Mouse (Mus musculus): ENCODE results near the gene Mgst3. TPM values are rescaled to one million over a fixed set of nuclear protein-coding genes. Genes with fewer than 3 reads are reported as not detected.

The Mgst3 gene
- 2.9 to 6.8 TPM (median 5.3 TPM) in 4 replicates for total RNA-seq (2023)

DNA sequence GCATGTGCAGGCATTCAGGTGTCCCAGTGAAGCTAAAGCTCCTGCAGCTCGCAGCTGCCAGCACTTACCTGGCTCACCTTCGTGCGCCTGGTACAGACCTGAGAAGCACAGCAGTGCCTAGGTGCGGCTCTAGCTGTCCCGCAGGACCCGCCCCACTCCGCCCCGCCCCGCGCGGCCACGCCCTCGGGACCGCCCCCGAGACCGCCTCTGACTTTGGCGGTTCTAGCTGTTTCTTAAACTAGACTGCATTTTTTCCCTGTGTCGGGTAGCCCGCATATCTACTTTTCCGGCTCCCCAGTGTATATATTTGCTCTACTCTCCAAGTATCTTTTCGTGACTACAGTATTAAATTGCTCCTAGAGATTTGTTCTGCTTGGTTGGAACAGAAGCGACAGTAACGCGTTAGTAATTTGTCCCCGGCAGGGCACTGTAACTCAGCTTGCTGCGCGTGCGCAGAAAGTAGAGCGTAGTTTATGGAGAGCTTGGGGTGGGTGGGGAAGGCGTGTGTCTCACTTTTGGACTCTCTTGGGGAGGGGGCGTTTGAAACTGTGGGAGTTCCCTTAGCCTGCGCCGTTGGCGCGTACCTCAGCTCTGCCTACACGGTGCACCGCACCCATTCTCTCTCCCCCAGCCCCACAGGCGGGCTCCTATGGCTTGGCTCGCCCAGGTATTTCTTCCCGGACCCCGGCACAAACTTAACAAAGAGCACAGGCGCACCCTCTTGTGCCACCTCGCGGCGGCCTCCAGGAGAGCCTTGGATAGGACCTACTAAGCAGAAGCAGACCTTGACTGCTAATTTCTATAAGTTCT lies at the start of gene Mgst3:
TSS of gene Mgst3 (minus strand) at position 159 of the 810 bp plus-strand sequence.

DNA sequence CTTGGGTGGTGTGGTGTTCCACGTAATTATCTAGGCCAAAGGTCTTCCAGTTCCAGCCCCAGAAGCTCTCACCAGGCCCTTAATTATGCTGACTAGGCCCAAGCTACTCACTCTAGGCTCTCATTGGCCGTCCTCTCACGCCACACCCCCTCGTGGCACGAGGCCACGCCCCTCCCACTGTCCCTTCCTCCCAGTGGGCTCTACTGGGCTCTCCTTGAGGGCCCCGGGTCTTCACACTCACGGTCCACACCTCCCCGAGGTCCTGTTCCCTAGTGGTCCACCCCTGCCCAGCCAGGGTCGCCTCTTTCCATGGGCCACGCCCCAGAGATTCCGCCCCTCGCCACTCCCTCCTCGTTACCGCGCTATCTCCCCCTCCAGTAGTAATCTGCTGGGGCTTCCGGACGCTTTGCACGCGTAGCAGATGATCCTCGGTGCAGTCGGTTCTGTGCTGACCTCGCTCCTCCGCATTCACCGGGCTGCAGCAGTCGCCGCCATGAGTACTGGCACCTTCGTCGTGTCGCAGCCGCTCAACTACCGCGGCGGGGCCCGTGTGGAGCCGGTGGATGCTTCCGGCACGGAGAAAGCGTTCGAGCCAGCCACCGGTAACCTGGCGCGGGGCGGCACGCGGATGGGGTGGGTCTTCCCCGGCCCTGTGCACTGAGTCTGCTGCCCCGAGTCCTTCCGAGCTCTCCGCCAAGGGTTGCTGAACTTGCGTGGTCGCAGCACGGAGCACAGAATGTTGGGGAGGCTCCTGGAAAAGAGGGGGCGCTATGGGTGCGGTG lies 43.6 kb downstream of the Mgst3 start, which contains the start of gene Aldh9a1:
TSS of gene Aldh9a1 (plus strand) at position 177 of the 782 bp plus-strand sequence.

Other genes starting within 250 kb of the Mgst3 start
- 12.8 to 17.3 TPM (median 16.7 TPM) in 4 replicates for gene Uck2, start 108.5 kb downstream of the Mgst3 start, total RNA-seq (2023)
- gene Tmco1, start 85.5 kb downstream of the Mgst3 start, total RNA-seq (2023) = 28.6 to 33.2 TPM (median 31.2 TPM) in 4 replicates
- gene Aldh9a1, start 43.9 kb downstream of the Mgst3 start, total RNA-seq (2023) = 35.4 to 39.9 TPM (median 38.5 TPM) in 4 replicates
- gene Lrrc52, start 72.9 kb upstream of the Mgst3 start, total RNA-seq (2023) = not detected in 4 replicates
- gene Rxrg, start 204.5 kb upstream of the Mgst3 start, total RNA-seq (2023) = not detected in 4 replicates